ENCODE assay signal across 8 mouse cellular contexts in the genomic region with DNA sequence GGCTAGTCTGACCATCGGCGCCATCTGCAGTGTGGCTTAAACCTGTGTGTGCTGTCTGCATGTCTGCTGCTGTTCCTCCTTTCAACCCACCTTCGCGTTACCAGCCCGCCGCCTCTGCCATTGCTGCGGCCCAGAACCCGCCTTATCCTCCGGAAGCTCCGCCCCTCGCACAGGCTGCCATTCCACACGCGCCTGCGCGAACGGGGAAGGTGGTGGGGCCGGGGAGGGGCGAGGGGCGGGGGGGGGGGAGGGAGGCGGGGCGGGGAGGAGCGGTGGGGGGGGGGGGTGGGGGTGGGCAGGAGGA. TPM values are rescaled to one million over a fixed set of nuclear protein-coding genes. Genes with fewer than 3 reads are reported as not detected.
A peak's percentile ranks its signal among the peaks of the same experiment; 100 is the strongest.
DNase-seq lines count a peak whose midpoint lies in the region; ATAC-seq lines count a peak whose summit lies in the region.

A gene (minus strand): TSS at position 152 of the 304 bp plus-strand sequence.

- WGBS in hindbrain, embryonic 15.5 days = 24% methylated on average over 11 of the region's 22 CpGs

- no peaks in the 10 kb centered on the region for H3K9me3 ChIP-seq in hindbrain, embryonic 15.5 days

- ATAC-seq in hindbrain, embryonic 15.5 days (ENCODE audit: low FRiP score, low read depth) = peak; percentile 91

- no peaks in the 10 kb centered on the region for H3K27me3 ChIP-seq in hindbrain, embryonic 15.5 days

- peak within 1 kb of the TSS; percentile 55 for H3K4me2 ChIP-seq in hindbrain, embryonic 15.5 days

- H3K36me3 ChIP-seq in hindbrain, embryonic 15.5 days = no peaks in the 10 kb centered on the region

- H3K27ac ChIP-seq in hindbrain, embryonic 15.5 days (replicated peaks) = peak within 1 kb of the TSS; percentile 74

- peak; percentile 82 for DNase-seq in ZHBTc4 (ENCODE audit: low read depth, low spot score)
- peak; percentile 57 to 72 for DNase-seq in cerebellum, postnatal 4 days (ENCODE audit: low spot score in 2 of 2)
- peak; percentile 72 for DNase-seq in gastrocnemius, adult 18-20 months (ENCODE audit: low spot score)
- DNase-seq in left cerebral cortex, adult 11 months (ENCODE audit: low spot score) = peak; percentile 41
- peak; percentile 86 to 89 for DNase-seq in lung, postnatal 4 days
- DNase-seq in retina, postnatal 7 days (ENCODE audit: low read depth, low spot score) = peak; percentile 72
- peak; percentile 46 for DNase-seq in urinary bladder, adult 2 months (ENCODE audit: low spot score)

- 0 out of 2 replicates have a peak, but pooled peaks cover 6% of the 10 kb centered on the region for H3K4me1 ChIP-seq in hindbrain, embryonic 15.5 days (replicated peaks)

- H3K9ac ChIP-seq in hindbrain, embryonic 15.5 days = peak within 1 kb of the TSS; percentile 48

- H3K4me3 ChIP-seq in hindbrain, embryonic 15.5 days = peak within 1 kb of the TSS; percentile 35

RNA-seq across cellular contexts. Expression of the gene that starts here (rescaled TPM):
- 10 to 100 TPM; 39.8 to 40.6 TPM for total RNA-seq in gastrocnemius, adult 18-20 months (2021)
- 73.4 and 75.9 TPM in 2 replicates for polyA plus RNA-seq in hindbrain, embryonic 15.5 days (2015; fragmentation: Nextera tagmentation; extraction: Ambion mirVana)
- 67.1 and 87.5 TPM in 2 replicates for polyA plus RNA-seq in urinary bladder, adult 2 months (2012; rRNA removed)

Comparison
In these comparisons a context has a peak if more than half of its experiments do, and no peak if none do; other contexts are left out.
1. Peak in every context shown above with its lines: DNase-seq, ATAC-seq, H3K4me3 ChIP-seq and H3K27ac ChIP-seq.